Mouse (Mus musculus) megakaryocyte, embryonic 14.5 days (primary cell): Measurements from ENCODE around the gene Csmd2.

Source experiments
- FLI1 ChIP-seq: IDR thresholded peaks from 2 replicates; pipeline ENCODE4 v1.6.1; 2012; ENCODE audit warnings: low read length, inconsistent platforms, mixed read lengths
- GATA1 ChIP-seq: IDR thresholded peaks from 3 replicates; pipeline ENCODE4 v1.6.1; 2012; ENCODE audit warnings: mixed read lengths, low read length, inconsistent platforms, borderline replicate concordance

DNA sequence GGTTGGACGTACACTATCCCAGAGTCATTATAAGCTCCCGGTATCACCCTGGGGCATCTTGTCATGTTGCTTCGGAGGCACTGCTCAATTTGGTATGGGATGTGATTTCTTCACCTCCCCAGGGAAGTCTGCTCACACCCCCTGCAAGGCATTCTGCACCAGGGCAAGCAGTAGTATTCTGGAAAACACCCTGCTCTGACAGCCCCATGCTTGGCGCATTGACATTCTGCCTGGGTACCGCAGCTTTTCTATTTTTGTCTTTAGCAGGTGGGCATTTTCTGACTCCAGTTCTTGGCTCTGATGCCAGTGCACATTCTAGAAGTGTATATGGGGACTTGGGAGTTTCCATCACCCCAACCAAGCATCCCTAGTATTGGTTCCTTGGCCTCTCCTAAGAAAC lies 111.9 kb downstream of the Csmd2 start:
- TF ChIP-seq GATA1 = no peak
- TF ChIP-seq FLI1 = no peak
